Mouse (Mus musculus) granulocyte monocyte progenitor cell, adult 5-6 weeks (primary cell): ENCODE measurements at regions not wholly inside any gene's neighbourhood (a gene's known extent, or its start where the extent isn't known, plus 50 kb on each side); places are given as distances from the start of the nearest gene placed in this dataset.

Experiments
- ATAC-seq: replicated peaks from 2 replicates; pipeline ENCODE4 v1.8.0; 2016; ENCODE audit warnings: mild to moderate bottlenecking, moderate TSS enrichment, inconsistent platforms; ENCODE audit not compliant: poor library complexity, severe bottlenecking

- no peak for ATAC-seq
Observed at GRCm38 (mm10) chr2:106455039-106455438, 238.0 kb upstream of the Mpped2 start.

DNA sequence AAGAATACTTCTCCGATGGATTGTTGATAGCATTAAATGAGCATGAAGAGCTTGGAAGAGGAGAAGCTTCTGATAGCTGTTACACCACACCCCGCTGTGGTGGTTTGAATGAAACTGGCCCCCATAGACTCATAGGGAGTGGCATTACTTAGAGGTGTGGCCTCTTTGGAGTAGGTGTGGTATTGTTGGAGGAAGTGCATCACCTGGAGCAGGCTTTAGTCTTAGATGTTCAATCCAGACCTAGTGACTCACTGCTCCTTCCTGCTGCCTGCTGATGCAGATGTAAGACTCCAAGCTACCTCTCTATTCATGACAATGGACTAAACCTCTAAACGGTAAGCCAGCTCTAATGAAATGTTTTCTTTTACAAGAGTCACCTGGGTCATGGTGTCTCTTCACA lies 237.1 kb upstream of the Mpped2 start:
- no peak for ATAC-seq

DNA sequence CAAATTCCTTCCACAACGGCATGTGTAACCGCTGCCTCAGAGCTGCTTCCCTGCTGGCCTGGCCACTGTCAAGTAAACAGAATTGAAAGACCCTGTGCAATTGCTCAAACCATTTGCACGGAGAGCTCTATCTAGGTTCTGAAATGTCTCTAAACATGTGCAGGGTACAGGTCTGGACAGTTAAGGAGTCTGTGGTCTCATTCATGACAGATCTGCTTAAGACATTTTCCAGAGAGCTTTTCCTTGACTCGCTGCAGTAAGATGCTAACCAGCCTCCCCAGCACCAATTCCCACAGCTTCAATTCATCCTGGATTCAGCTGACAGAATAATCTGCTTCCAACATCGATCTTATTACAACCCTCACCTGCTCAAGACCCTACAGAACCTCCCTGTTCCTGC lies 235.1 kb upstream of the Mpped2 start:
- no peak for ATAC-seq

GRCm38 (mm10) chr2:106461021-106461420 lies 232.0 kb upstream of the Mpped2 start:
- no peak for ATAC-seq

DNA sequence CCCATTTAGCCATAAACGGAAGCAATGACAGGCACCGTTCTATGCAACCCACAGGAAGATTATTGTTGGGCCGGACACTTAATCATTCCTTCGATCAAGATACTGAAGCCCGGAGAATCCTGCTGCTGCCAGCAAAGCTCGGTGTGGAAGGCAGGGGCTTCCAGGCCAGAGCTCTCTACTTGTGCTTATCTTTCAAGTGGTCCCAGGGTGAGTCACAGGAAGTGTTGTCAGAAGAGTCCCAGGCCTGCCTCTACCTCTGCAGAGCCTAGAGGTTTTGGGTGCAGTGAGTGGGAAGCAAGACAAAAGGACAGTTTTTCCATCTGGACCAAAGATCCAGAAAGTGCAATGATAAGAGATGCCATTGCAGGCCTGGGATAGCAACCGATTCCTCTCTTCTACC lies 231.6 kb upstream of the Mpped2 start:
- no peak for ATAC-seq

- no peak for ATAC-seq
Observed at GRCm38 (mm10) chr2:106461973-106462637, 231.0 kb upstream of the Mpped2 start.

GRCm38 (mm10) chr2:106465055-106465454 lies 228.0 kb upstream of the Mpped2 start:
- ATAC-seq, result no peak

DNA sequence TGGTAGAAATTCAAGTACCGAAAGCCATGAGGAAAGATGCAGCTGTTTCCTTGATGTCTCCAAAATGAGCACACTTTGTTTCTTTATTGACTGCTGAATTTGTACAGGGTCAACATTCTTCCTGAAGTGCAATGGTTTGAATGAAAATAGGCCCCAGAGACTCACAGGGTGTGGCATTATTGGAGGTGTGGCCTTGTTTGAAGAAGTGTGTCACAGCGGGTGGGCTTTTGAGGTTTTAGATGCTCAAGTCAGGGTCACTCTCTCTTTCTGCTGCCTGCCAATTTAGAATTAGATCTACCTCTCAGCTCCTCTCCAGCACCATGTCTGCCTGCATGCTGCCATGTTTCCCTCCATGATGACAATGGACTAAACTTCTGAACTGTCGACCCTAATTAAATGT lies 227.2 kb upstream of the Mpped2 start:
- ATAC-seq, result no peak

DNA sequence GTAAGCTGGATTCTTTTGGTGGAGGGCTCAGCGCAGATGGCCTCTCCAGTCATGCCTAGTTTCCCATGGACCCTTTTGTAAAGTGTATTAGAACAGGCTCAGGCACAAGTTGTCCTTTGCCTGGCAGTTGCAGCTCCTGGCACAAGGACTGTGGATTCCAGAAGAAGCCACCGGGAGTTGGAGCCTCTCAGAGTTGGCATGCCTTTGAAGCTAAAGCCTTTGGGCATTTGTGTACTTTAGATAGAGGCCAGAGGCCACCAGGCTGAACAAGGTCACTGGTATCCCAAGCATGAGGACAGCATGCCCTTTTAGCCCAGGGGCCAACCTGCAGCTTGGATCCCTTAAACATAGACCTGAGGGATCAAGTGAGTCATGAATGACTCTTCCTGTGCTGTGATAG lies 223.9 kb upstream of the Mpped2 start:
- ATAC-seq, result no peak

DNA sequence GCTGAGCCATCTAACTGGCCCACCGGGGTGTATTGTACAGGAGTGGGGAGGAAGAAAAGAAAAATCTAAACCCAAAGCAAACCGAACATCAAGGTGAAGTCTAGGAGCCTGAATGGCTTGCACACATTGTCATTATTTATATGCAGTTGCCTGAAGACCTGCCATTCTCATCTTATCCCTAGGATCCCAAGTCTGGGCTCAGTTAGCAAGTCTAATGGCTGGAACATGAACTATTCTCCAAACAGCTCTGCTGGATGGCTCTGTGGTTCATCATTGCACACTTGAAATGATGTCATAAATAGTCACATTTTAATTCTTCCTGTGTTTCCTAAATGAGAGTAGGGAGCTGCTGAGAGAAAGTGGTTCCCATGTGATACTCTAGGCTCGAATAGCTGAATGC lies 219.6 kb upstream of the Mpped2 start:
- no peak for ATAC-seq

GRCm38 (mm10) chr2:106477991-106478390 lies 215.1 kb upstream of the Mpped2 start:
- no peak for ATAC-seq

DNA sequence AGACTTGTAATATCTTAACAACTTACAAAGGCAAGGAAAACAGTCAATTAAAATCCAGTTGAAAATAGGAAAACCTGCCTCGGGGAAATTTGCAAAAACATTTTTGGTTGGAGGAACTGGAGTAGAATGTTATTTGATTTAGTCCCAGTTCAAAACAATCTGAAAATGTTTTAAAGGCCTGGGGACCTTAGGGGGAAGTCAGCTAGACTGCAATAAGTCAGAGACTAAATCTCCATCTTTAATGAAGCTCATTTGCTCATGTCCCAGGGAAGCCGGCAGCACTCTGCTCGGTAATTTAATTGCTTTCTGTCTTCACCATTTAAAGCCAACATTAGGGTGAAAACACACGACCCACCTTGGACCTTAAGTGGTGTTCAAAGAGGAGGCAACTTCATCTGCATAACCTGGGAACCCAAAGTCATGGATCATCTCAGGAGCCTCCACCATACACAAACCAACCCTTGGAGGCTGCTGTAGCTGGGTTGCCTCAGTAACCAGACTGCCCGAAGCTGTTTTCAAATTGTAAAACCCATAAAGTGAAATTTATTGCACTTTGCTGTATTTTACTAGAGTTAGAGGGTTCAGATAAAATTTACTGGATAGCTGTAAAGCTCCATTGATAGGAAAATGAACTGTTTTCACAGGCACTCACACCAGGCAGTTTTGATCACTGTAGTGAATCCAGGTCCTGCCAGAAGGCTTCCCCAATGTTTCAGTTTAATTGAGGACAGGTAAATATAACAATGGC lies 205.6 kb upstream of the Mpped2 start:
- no peak for ATAC-seq

DNA sequence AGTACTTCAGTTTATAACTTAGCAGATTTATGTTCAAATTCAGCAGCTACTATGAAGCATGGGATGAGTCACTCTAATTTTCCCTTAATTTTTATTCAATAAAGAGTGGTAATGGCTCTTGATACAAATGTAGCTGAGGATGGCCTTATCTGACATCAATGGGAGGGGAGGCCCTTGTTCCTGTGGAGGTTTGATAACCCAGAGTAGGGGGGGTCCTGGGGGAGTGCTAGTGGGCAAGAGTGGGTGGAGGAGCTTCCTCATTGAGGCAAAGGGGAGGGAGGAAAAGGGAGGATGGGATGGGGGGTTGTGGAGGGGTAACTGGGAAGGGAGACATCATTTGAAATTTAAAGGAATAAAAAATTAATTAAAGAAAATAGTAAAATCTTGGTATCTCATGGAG lies 194.3 kb upstream of the Mpped2 start:
- ATAC-seq, result no peak

- no peak for ATAC-seq
Observed at GRCm38 (mm10) chr2:106499227-106499928, 193.7 kb upstream of the Mpped2 start.

GRCm38 (mm10) chr2:106504933-106505420 lies 188.1 kb upstream of the Mpped2 start:
- ATAC-seq, result no peak

GRCm38 (mm10) chr2:106511889-106512288 lies 181.2 kb upstream of the Mpped2 start:
- no peak for ATAC-seq

DNA sequence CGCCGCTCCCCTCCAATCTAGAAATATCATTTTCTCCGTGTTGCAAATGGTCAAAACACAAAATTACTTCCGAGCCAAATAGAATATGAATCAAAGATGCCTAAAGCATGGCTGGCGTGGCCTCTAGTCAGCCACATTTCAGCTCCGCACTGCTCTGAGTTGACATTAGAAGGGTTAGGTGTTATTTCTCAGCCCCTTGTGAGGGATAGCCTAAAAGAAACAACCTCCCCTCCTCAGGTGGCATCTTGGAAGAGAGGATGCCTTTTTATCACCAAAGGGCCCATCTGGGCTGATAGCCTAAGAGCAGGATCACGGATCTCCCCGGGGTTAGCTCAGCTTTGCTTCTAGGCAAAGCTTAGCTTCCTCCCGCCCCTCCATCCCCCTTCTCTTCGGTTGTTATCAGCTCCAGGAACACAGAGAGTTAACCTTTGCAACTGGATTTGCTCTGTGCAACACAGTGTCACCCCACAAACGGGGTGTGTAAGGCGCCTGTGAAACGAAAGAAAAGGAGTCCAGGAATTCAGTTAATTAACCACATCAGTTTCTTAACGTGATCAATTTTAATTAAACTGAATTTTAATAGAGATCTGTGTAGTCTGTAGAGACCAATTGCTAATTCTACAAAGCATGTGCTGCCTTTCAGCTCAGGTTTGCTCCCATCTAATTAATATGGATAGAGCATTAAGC lies 180.6 kb upstream of the Mpped2 start:
- no peak for ATAC-seq

GRCm38 (mm10) chr2:106513025-106513386 lies 180.1 kb upstream of the Mpped2 start:
- no peak for ATAC-seq

GRCm38 (mm10) chr2:106517224-106517623 lies 175.8 kb upstream of the Mpped2 start:
- ATAC-seq, result no peak

GRCm38 (mm10) chr2:106522961-106523360 lies 170.1 kb upstream of the Mpped2 start:
- no peak for ATAC-seq

DNA sequence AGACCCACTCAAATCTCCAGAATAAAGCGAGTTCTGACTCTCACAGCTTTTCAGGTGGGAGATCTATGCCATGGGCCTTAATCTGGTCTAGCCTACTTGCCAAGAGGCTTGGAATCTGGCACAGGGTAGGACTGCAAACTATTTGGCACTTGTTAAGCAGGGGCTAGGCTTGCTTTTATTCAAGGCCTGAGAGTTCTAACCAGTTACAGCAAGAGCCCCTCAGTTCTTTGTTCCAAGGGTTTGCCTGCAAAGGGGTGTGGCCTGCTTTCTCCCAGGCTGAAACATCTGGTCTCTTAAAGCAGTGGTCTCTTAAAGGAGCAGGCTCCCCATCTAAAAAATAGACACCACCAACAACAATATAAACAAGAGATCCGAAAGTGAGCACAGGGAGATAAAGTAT lies 166.1 kb upstream of the Mpped2 start:
- no peak for ATAC-seq
